Mouse (Mus musculus) stomach, embryonic 16.5 days (tissue): ENCODE results near the gene Fam169b. TPM values are rescaled to one million over a fixed set of nuclear protein-coding genes. Genes with fewer than 3 reads are reported as not detected.

Source experiments
- ATAC-seq: fragments of 200-750 bp; cut with Nextera tagmentation; 2 replicates; pipeline ENCODE4 v1.8.0; 2017; ENCODE audit warnings: moderate number of reproducible peaks, moderate TSS enrichment; ENCODE audit not compliant: insufficient read depth, low FRiP score
- H3K27ac ChIP-seq: fragments of 300-500 bp; sonication (generic); 2 replicates; pipeline ENCODE4 v1.5.1; 2014; ENCODE audit warnings: low read length
- H3K27me3 ChIP-seq: fragments of 300-500 bp; sonication (generic); 2 replicates; pipeline ENCODE4 v1.6.1; 2014; ENCODE audit warnings: low read length, control low read depth, mixed read lengths; ENCODE audit not compliant: control insufficient read depth, insufficient read depth
- H3K36me3 ChIP-seq: fragments of 300-500 bp; sonication (generic); 2 replicates; pipeline ENCODE4 v1.6.1; 2014; ENCODE audit warnings: low read length; ENCODE audit not compliant: control insufficient read depth, insufficient read depth
- H3K4me1 ChIP-seq: fragments of 300-500 bp; sonication (generic); 2 replicates; pipeline ENCODE4 v1.6.1; 2014; ENCODE audit warnings: low read length, control low read depth, mixed read lengths; ENCODE audit not compliant: control insufficient read depth, insufficient read depth
- H3K4me2 ChIP-seq: fragments of 300-500 bp; sonication (generic); 2 replicates; pipeline ENCODE4 v1.6.1; 2014; ENCODE audit warnings: low read depth, low read length, mixed read lengths
- H3K4me3 ChIP-seq: fragments of 300-500 bp; sonication (generic); replicated peaks from 2 replicates; pipeline ENCODE4 v1.5.1; 2014; ENCODE audit warnings: mild to moderate bottlenecking, low read length
- H3K9ac ChIP-seq: fragments of 300-500 bp; sonication (generic); 2 replicates; pipeline ENCODE4 v1.6.1; 2014; ENCODE audit warnings: low read length
- H3K9me3 ChIP-seq: fragments of 300-500 bp; sonication (generic); replicated peaks from 2 replicates; pipeline ENCODE4 v1.6.1; 2016; ENCODE audit warnings: low read length, control low read depth; ENCODE audit not compliant: control insufficient read depth
- WGBS: fragments of 180-500 bp; shearing (Covaris S2); extraction: QIAGEN DNeasy Blood & Tissue Kit; methylation state at CpG from one replicate; pipeline ENCODE4 v1.1.7; 2014; 5-methylcytosine and 5-hydroxymethylcytosine counted together
- polyA plus RNA-seq: library from polyadenylated mRNA; unstranded; fragments of >200 nt; fragmentation: Nextera tagmentation; extraction: Ambion mirVana; gene quantifications from 2 replicates; pipeline ENCODE4 v1.2.1, GENCODE M21; 2015

Gene Fam169b
- 0.34 and 0.37 TPM in 2 replicates for polyA plus RNA-seq

- no peak for ATAC-seq
- Histone ChIP-seq H3K4me3 (no peak within 1 kb of the TSS), H3K36me3 (no peaks in the 10 kb centered on the region), H3K9ac (no peak within 1 kb of the TSS), H3K4me2 (no peak within 1 kb of the TSS), H3K27me3 (peaks cover 3% of the 10 kb centered on the region; the same call in 1 of the 2 replicates), H3K27ac (no peak within 1 kb of the TSS), H3K9me3 (no peaks in the 10 kb centered on the region), H3K4me1 (peaks cover 8% of the 10 kb centered on the region; the same call in 1 of the 2 replicates)
Observed at GRCm38 (mm10) chr7:68273515-68273914, at the start of gene Fam169b. Gene Fam169b (plus strand): TSS chr7:68273839.

GRCm38 (mm10) chr7:68224006-68224405 is 49.6 kb upstream of the Fam169b start:
- H3K9me3 ChIP-seq, result no peaks in the 10 kb centered on the region
- no peak for ATAC-seq
- no peak overlapping the region for H3K9ac ChIP-seq
- no peaks in the 10 kb centered on the region for H3K27me3 ChIP-seq
- no peak overlapping the region for H3K4me2 ChIP-seq
- H3K36me3 ChIP-seq, result peaks cover 7% of the 10 kb centered on the region; the same call in 1 of the 2 replicates
- 87% methylated on average over 5 of the region's 5 CpGs for WGBS
- peak overlapping the region; percentile 50; the same call in 1 of the 2 replicates for H3K27ac ChIP-seq
- no peak overlapping the region for H3K4me3 ChIP-seq
- peaks cover 9% of the 10 kb centered on the region; the same call in 1 of the 2 replicates for H3K4me1 ChIP-seq

- Histone ChIP-seq H3K4me3 (no peak overlapping the region), H3K9me3 (no peaks in the 10 kb centered on the region), H3K27me3 (no peaks in the 10 kb centered on the region), H3K27ac (no peak overlapping the region), H3K4me2 (no peak overlapping the region), H3K36me3 (peaks cover 7% of the 10 kb centered on the region; the same call in 1 of the 2 replicates), H3K9ac (no peak overlapping the region), H3K4me1 (peaks cover 9% of the 10 kb centered on the region; the same call in 1 of the 2 replicates)
- no peak for ATAC-seq
- 87% methylated on average over 9 of the region's 9 CpGs for WGBS
Observed at GRCm38 (mm10) chr7:68225427-68226054, 48.1 kb upstream of the Fam169b start.

GRCm38 (mm10) chr7:68227021-68227420 is 46.6 kb upstream of the Fam169b start:
- WGBS, result 86% methylated on average over 11 of the region's 11 CpGs

GRCm38 (mm10) chr7:68227621-68228020 is 46.0 kb upstream of the Fam169b start:
- Histone ChIP-seq H3K36me3 (peaks cover 13% of the 10 kb centered on the region), H3K4me3 (no peak overlapping the region), H3K4me1 (peaks cover 9% of the 10 kb centered on the region; the same call in 1 of the 2 replicates), H3K9me3 (no peaks in the 10 kb centered on the region), H3K27me3 (no peaks in the 10 kb centered on the region), H3K4me2 (no peak overlapping the region), H3K27ac (no peak overlapping the region), H3K9ac (no peak overlapping the region)
- WGBS, result 79% methylated on average over 4 of the region's 4 CpGs
- no peak for ATAC-seq

More at GRCm38 (mm10) chr7:68227021-68227420, 46.6 kb upstream of the Fam169b start:
- no peak overlapping the region for H3K4me3 ChIP-seq
- H3K36me3 ChIP-seq, result peaks cover 13% of the 10 kb centered on the region
- no peak overlapping the region for H3K9ac ChIP-seq
- H3K4me1 ChIP-seq, result peaks cover 9% of the 10 kb centered on the region; the same call in 1 of the 2 replicates
- H3K9me3 ChIP-seq, result no peaks in the 10 kb centered on the region
- no peak for ATAC-seq
- no peak overlapping the region for H3K4me2 ChIP-seq
- H3K27ac ChIP-seq, result no peak overlapping the region
- H3K27me3 ChIP-seq, result no peaks in the 10 kb centered on the region

- Histone ChIP-seq H3K9me3 (no peaks in the 10 kb centered on the region), H3K27ac (no peak overlapping the region), H3K4me1 (peaks cover 7% of the 10 kb centered on the region), H3K27me3 (no peaks in the 10 kb centered on the region), H3K4me3 (no peak overlapping the region), H3K4me2 (no peak overlapping the region), H3K36me3 (peaks cover 13% of the 10 kb centered on the region), H3K9ac (no peak overlapping the region)
- WGBS, result 50% methylated on average over 6 of the region's 6 CpGs
- no peak for ATAC-seq
Observed at GRCm38 (mm10) chr7:68228491-68228890, 45.1 kb upstream of the Fam169b start.

GRCm38 (mm10) chr7:68230831-68231230 is 42.8 kb upstream of the Fam169b start:
- H3K4me3 ChIP-seq, result no peak overlapping the region
- no peaks in the 10 kb centered on the region for H3K27me3 ChIP-seq
- H3K9me3 ChIP-seq, result no peaks in the 10 kb centered on the region
- no peak overlapping the region for H3K4me2 ChIP-seq
- H3K4me1 ChIP-seq, result peaks cover 6% of the 10 kb centered on the region; the same call in 1 of the 2 replicates
- H3K9ac ChIP-seq, result no peak overlapping the region
- no peak for ATAC-seq
- 87% methylated on average over 9 of the region's 9 CpGs for WGBS
- peaks cover 12% of the 10 kb centered on the region for H3K36me3 ChIP-seq
- no peak overlapping the region for H3K27ac ChIP-seq

- Histone ChIP-seq H3K9ac (no peak overlapping the region), H3K9me3 (no peaks in the 10 kb centered on the region), H3K4me3 (no peak overlapping the region), H3K4me1 (peaks cover 6% of the 10 kb centered on the region; the same call in 1 of the 2 replicates), H3K4me2 (no peak overlapping the region), H3K27me3 (no peaks in the 10 kb centered on the region), H3K27ac (no peak overlapping the region), H3K36me3 (peaks cover 6% of the 10 kb centered on the region; the same call in 1 of the 2 replicates)
- 88% methylated on average over 5 of the region's 5 CpGs for WGBS
- ATAC-seq, result no peak
Observed at GRCm38 (mm10) chr7:68232521-68232920, 41.1 kb upstream of the Fam169b start.

- Histone ChIP-seq H3K27ac (no peak overlapping the region; the same call in 1 of the 2 replicates), H3K9me3 (no peaks in the 10 kb centered on the region), H3K4me1 (peaks cover 6% of the 10 kb centered on the region; the same call in 1 of the 2 replicates), H3K4me2 (no peak overlapping the region), H3K9ac (no peak overlapping the region), H3K4me3 (no peak overlapping the region), H3K36me3 (peaks cover 6% of the 10 kb centered on the region; the same call in 1 of the 2 replicates), H3K27me3 (no peaks in the 10 kb centered on the region)
- 24% methylated on average over 13 of the region's 13 CpGs for WGBS
- peak; percentile 44; the same call in 1 of the 2 replicates for ATAC-seq
Observed at GRCm38 (mm10) chr7:68233619-68234223, 39.9 kb upstream of the Fam169b start.
